In the genomic region with DNA sequence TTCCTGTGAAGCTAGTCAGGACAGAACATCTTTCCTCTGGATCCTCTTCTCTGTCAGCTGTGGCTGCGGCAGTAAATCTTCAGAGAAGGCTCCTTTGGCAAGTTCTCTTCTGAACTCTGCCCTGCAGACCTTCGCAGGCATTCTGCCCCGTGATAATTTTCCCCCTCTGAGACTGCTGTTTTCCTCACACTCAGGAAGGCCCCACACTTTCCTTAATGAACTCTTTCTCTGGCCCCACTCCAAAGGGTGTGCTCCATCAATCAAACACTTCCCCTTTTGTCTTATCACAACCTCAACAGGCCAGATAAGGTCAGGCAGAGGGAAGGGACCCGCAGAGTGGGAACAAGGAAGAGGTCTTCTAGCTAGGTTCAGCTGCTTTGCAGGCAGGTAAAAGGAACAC, we compare ENCODE assay signal across 21 mouse cellular contexts.
DNase-seq lines count a peak whose midpoint lies in the region; ATAC-seq and TF ChIP-seq lines count a peak whose summit lies in the region.
"Had no signal": no experiment of that assay in that cellular context is flagged by ENCODE, and none has a peak within 500 bp of the region (broad histone marks: within the 10 kb centered on the region; RNA-seq: fewer than 3 reads in every experiment).

No protein-coding gene starts in this region.

- ATAC-seq in kidney, embryonic 15.5 days (replicated peaks; ENCODE audit: low FRiP score) = no peak
- ATAC-seq in common myeloid progenitor, adult 5-6 weeks (replicated peaks; ENCODE audit: low read depth, poor library complexity, severe bottlenecking) = peak; percentile 83
- no peak for ATAC-seq in stomach, postnatal 0 days (ENCODE audit: low FRiP score, low TSS enrichment)
- no peak for ATAC-seq in forebrain, embryonic 14.5 days
- ATAC-seq: forebrain, embryonic 15.5 days; midbrain, embryonic 13.5 days; Patski had no signal

- TF ChIP-seq EP300 in stomach, postnatal 0 days (optimal IDR thresholded peaks at IDR 0.05) = no peak

- H3K36me3 ChIP-seq in kidney, embryonic 15.5 days = no peaks in the 10 kb centered on the region
- no peaks in the 10 kb centered on the region for H3K36me3 ChIP-seq in stomach, postnatal 0 days (ENCODE audit: control insufficient read depth, insufficient read depth, low read length)
- H3K36me3 ChIP-seq in forebrain, embryonic 14.5 days (ENCODE audit: control insufficient read depth, insufficient read depth, low read length) = no peaks in the 10 kb centered on the region
- H3K36me3 ChIP-seq: embryonic facial prominence, embryonic 12.5 days; forebrain, embryonic 15.5 days; lung, embryonic 15.5 days; midbrain, embryonic 13.5 days; neural tube, embryonic 12.5 days had no signal

- intact Hi-C loops in heart, postnatal 14 days (cut with DNase I) = no loop called here

- H3K9ac ChIP-seq in kidney, embryonic 15.5 days = no peak overlapping the region
- H3K9ac ChIP-seq in stomach, postnatal 0 days (ENCODE audit: low read length) = no peak overlapping the region
- no peak overlapping the region for H3K9ac ChIP-seq in forebrain, embryonic 14.5 days (ENCODE audit: low read length)
- H3K9ac ChIP-seq: embryonic facial prominence, embryonic 12.5 days; forebrain, embryonic 15.5 days; hindbrain, embryonic 14.5 days; liver, embryonic 14.5 days; lung, embryonic 15.5 days; midbrain, embryonic 13.5 days; neural tube, embryonic 12.5 days had no signal

- H3K27me3 ChIP-seq in kidney, embryonic 15.5 days = no peaks in the 10 kb centered on the region
- H3K27me3 ChIP-seq in stomach, postnatal 0 days (ENCODE audit: control insufficient read depth, insufficient read depth, low read length) = no peaks in the 10 kb centered on the region
- H3K27me3 ChIP-seq in forebrain, embryonic 14.5 days (replicated peaks; ENCODE audit: control insufficient read depth, insufficient read depth, low read length) = no peaks in the 10 kb centered on the region
- H3K27me3 ChIP-seq: embryonic facial prominence, embryonic 12.5 days; forebrain, embryonic 15.5 days; lung, embryonic 15.5 days; midbrain, embryonic 13.5 days; neural tube, embryonic 12.5 days; Patski had no signal

- no peak overlapping the region for H3K4me3 ChIP-seq in kidney, embryonic 15.5 days (replicated peaks)
- H3K4me3 ChIP-seq in stomach, postnatal 0 days (ENCODE audit: low read depth, low read length) = no peak overlapping the region
- no peak overlapping the region for H3K4me3 ChIP-seq in forebrain, embryonic 14.5 days (ENCODE audit: low read depth, low read length)
- H3K4me3 ChIP-seq: embryonic facial prominence, embryonic 12.5 days; forebrain, embryonic 15.5 days; lung, embryonic 15.5 days; midbrain, embryonic 13.5 days; neural tube, embryonic 12.5 days had no signal

- H3K9me3 ChIP-seq in kidney, embryonic 15.5 days (replicated peaks) = no peaks in the 10 kb centered on the region
- no peaks in the 10 kb centered on the region for H3K9me3 ChIP-seq in stomach, postnatal 0 days (ENCODE audit: control insufficient read depth, low read length)
- H3K9me3 ChIP-seq in forebrain, embryonic 14.5 days (replicated peaks; ENCODE audit: control insufficient read depth, low read length) = peaks cover 9% of the 10 kb centered on the region; the same call in 1 of the 2 replicates
- H3K9me3 ChIP-seq: lung, embryonic 15.5 days had no signal

- TF ChIP-seq CTCF in stomach, postnatal 0 days (IDR thresholded peaks at IDR 0.05; ENCODE audit: low read depth) = no peak

- H3K27ac ChIP-seq in kidney, embryonic 15.5 days = no peak overlapping the region
- H3K27ac ChIP-seq in stomach, postnatal 0 days (replicated peaks) = no peak overlapping the region
- no peak overlapping the region for H3K27ac ChIP-seq in forebrain, embryonic 14.5 days (ENCODE audit: low read depth, low read length)
- H3K27ac ChIP-seq: embryonic facial prominence, embryonic 12.5 days; forebrain, embryonic 15.5 days; hindbrain, embryonic 14.5 days; liver, embryonic 14.5 days; lung, embryonic 15.5 days; midbrain, embryonic 13.5 days; neural tube, embryonic 12.5 days had no signal

- no peaks in the 10 kb centered on the region for H3K4me1 ChIP-seq in kidney, embryonic 15.5 days
- no peaks in the 10 kb centered on the region for H3K4me1 ChIP-seq in stomach, postnatal 0 days (replicated peaks; ENCODE audit: control insufficient read depth, insufficient read depth)
- no peaks in the 10 kb centered on the region for H3K4me1 ChIP-seq in forebrain, embryonic 14.5 days (ENCODE audit: control insufficient read depth, insufficient read depth, low read length)
- H3K4me1 ChIP-seq: embryonic facial prominence, embryonic 12.5 days; forebrain, embryonic 15.5 days; lung, embryonic 15.5 days; midbrain, embryonic 13.5 days; neural tube, embryonic 12.5 days had no signal

- H3K4me2 ChIP-seq in kidney, embryonic 15.5 days = no peak overlapping the region
- no peak overlapping the region for H3K4me2 ChIP-seq in stomach, postnatal 0 days (replicated peaks; ENCODE audit: low read depth)
- H3K4me2 ChIP-seq in forebrain, embryonic 14.5 days (ENCODE audit: low read length) = no peak overlapping the region
- H3K4me2 ChIP-seq: embryonic facial prominence, embryonic 12.5 days; forebrain, embryonic 15.5 days; hindbrain, embryonic 14.5 days; lung, embryonic 15.5 days; midbrain, embryonic 13.5 days; neural tube, embryonic 12.5 days had no signal

- peak; percentile 14 for DNase-seq in kidney, adult 9 months
- DNase-seq in kidney, postnatal 25 days = peak; percentile 25 to 48
- DNase-seq in stomach, postnatal 0 days (ENCODE audit: low spot score) = peak; percentile 14
- no peak for DNase-seq in forebrain, embryonic 14.5 days (ENCODE audit: low spot score)
- no peak for DNase-seq in heart, postnatal 14 days
- no peak for DNase-seq in lung, postnatal 14 days
- DNase-seq: cerebellum, adult 9-10 months; gastrocnemius, postnatal 25 days; right cerebral cortex, adult 18-20 months; thymus, adult 18-20 months; thymus, postnatal 4 days had no signal

- 53% methylated on average over 4 of the region's 4 CpGs for WGBS in kidney, embryonic 15.5 days
- WGBS in stomach, postnatal 0 days = 29% methylated on average over 4 of the region's 4 CpGs
- 87% methylated on average over 4 of the region's 4 CpGs for WGBS in forebrain, embryonic 14.5 days

Comparison
In these comparisons a context has a peak if more than half of its experiments do, and no peak if none do; other contexts are left out.
1. DNase-seq: peak in kidney, adult 9 months (single experiment), kidney, postnatal 25 days (2 of 2) and stomach, postnatal 0 days (single experiment); none in forebrain, embryonic 14.5 days (single experiment), heart, postnatal 14 days (0 of 2) and lung, postnatal 14 days (single experiment).